Mouse (Mus musculus) C2C12 (cell line): ENCODE results near the gene Inhbe.

Experiments used
- CTCF ChIP-seq: IDR thresholded peaks from one replicate; pipeline ENCODE4 v1.5.1; 2011; ENCODE audit not compliant: control insufficient read depth, insufficient read depth, insufficient read length
- MAX ChIP-seq: IDR thresholded peaks from one replicate; pipeline ENCODE4 v1.6.1; 2011; ENCODE audit warnings: mild to moderate bottlenecking, control low read depth

- TF ChIP-seq CTCF (no peak), MAX (peak; percentile 81)
These were observed 42.5 kb downstream of the Inhbe start, which contains the start of gene Mars for GRCm38 (mm10) chr10:127311476-127312355.
